Mouse (Mus musculus) thymus, adult 2 months (tissue): ENCODE results near the gene Borcs6.

Source experiments
- CTCF ChIP-seq: fragments of 200-500 bp; IDR thresholded peaks from 2 replicates; pipeline ENCODE4 v1.5.1; 2012; ENCODE audit warnings: mild to moderate bottlenecking, control low read depth, low read length, moderate library complexity, borderline replicate concordance; ENCODE audit not compliant: control insufficient read depth, poor library complexity, insufficient read depth; ENCODE audit errors: extremely low read depth
- POLR2A ChIP-seq: fragments of 200-500 bp; IDR thresholded peaks from 2 replicates; pipeline ENCODE4 v1.6.1; 2012; ENCODE audit warnings: mild to moderate bottlenecking, low read length, control low read depth, moderate library complexity; ENCODE audit not compliant: control insufficient read depth, poor library complexity, insufficient read depth; ENCODE audit errors: extremely low read depth

GRCm38 (mm10) chr11:69053848-69054247 is 5.7 kb upstream of the Borcs6 start:
- TF ChIP-seq POLR2A (no peak), CTCF (no peak)
